Mouse (Mus musculus) ES-Bruce4 (cell line): ENCODE data around the gene Sgcd.

Experiments used
- CTCF ChIP-seq: IDR thresholded peaks from one replicate; pipeline ENCODE4 v1.8.1; 2011; ENCODE audit warnings: low read depth, low read length
- POLR2A ChIP-seq: IDR thresholded peaks from one replicate; pipeline ENCODE4 v1.8.1; 2011; ENCODE audit warnings: low read length; ENCODE audit not compliant: insufficient read depth

DNA sequence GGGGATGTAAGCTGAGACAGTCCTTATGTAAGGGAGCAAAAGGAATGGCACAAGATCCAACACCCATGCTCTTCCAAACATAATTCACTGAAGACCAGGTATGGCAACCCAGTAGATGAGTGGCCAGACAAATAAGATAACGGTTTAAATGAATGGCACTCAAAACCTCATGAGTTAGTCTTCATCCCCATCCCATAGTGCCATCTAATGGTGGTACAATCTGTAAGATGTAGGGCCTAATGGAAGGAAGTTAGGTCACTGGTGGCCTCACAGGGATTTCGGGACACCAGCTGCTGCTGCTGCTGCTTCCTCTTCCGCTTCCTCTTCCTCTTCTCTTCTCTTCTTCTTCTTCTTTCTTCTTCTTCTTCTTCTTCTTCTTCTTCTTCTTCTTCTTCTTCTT is 601.0 kb downstream of the Sgcd start:
- TF ChIP-seq CTCF (no peak), POLR2A (no peak)
